Mouse (Mus musculus) kidney, postnatal 10 days (tissue): ENCODE data around the gene Nkiras2.
"Not testable (repeated sequence)": the region's sequence is repeated elsewhere in the genome, so short reads cannot be mapped to it uniquely, and the experiment has no call there.

ENCODE experiments used
- DNase-seq: peaks from one replicate; pipeline ENCODE4 v3.0.0; 2021; ENCODE audit warnings: mixed read lengths

Gene Nkiras2

DNA sequence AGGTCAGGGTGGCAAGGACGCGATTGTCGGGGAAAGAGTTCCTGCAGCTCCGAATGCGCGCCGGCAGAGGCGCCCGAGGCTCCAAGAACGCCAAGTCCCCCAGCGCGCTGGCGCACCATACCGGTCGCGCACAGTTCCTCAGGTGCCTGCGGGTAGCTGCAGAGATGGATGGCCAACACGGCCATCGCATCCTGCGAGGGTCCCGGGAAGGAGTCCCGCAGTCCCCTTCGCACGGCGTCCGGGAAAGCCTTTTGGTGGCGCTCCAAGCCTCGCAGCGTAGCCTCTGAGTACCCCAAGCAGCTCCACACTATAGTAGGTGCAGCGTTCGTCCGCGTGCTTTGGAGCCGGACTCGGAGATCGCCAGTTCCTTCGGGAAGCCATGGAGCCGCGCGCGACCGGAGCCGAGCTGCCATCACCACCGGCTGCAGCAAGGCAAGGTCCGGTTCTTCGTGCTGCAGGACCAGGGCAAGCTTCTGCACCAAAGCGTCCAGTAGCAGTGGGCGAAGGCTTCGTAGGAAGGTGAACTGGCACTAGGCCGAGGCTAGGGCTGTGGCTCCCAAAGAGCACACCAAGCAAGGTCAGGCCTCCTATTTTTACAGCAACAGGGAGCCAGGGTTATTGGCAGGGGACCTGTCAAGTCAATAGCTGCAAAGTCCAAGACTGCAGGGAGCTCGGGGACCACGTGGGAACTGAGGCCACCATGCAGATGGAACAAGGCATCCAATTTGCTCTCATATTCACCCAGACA is 21.3 kb downstream of the Nkiras2 start:
- DNase-seq = peak; percentile 59

GRCm38 (mm10) chr11:100643612-100644575 is 24.9 kb downstream of the Nkiras2 start:
- peak; percentile 28 for DNase-seq

- peak; percentile 75 for DNase-seq
These were observed 27.2 kb downstream of the Nkiras2 start for GRCm38 (mm10) chr11:100646265-100646664.

- DNase-seq = no peak
These were observed 29.4 kb downstream of the Nkiras2 start for GRCm38 (mm10) chr11:100648405-100648804.

DNA sequence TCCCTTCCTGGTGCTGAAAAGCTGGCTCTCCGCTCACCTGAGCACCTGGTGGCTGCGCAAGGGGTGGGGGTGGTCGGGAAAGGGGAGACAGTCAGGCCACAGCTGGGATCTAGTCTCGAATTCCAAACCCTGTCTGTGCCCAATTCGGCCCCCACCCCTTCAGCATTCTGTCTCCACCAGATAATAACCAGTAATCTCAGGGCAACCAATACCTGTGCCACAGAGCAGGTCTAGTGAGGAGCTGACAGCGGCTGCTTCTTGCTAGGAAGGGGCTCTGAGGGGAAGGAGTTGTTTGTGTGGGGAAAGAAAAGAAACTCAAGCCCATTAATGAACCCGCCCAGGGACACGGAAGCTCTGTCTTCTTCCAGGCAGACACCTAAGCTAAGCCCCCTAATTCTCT is 32.2 kb downstream of the Nkiras2 start:
- no peak for DNase-seq

DNA sequence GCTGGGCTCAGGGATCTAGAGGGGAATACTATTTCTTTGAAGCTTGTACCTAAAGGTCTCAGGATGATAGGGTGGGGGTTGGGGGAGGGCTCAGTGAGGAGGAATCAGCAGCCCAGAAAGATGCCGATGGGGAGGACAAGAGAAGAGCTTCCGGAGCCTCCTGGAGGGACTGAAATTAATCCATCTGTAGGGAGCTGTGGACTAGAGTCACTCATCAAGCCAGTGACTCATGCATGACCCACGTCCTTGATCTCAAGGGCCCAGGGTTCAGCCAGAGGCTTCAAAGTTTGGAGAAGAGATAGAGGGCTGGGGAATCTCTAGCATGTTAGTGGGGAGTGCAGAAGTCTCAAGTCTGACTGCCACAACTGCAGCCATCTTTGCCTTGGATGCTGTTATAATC is 32.7 kb downstream of the Nkiras2 start:
- no peak for DNase-seq

GRCm38 (mm10) chr11:100655589-100655988 is 36.5 kb downstream of the Nkiras2 start:
- DNase-seq = not testable (repeated sequence)

- DNase-seq = peak; percentile 24
These were observed 37.4 kb downstream of the Nkiras2 start for GRCm38 (mm10) chr11:100656458-100656857.

- no peak for DNase-seq
These were observed 40.8 kb downstream of the Nkiras2 start for GRCm38 (mm10) chr11:100659806-100660205.

DNA sequence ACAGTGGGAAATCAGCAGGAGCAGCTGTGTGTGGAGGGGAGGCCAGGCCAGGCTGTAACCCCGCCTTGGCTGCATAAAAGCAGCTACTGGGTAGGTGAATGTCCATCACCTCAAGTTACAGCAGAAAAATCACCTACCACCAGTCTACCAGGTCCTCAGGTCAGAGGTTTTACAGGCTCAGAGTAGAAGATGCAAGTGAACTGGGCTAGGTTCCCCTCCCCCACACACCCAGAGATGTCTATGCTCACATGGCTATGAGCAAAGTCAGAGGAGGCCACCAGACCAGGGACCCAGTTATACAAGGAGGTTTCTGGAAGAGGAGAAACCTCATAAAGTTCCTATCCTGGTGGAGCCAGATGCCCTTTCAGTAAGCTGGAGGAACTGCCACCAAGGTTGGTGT is 52.0 kb downstream of the Nkiras2 start:
- no peak for DNase-seq

DNA sequence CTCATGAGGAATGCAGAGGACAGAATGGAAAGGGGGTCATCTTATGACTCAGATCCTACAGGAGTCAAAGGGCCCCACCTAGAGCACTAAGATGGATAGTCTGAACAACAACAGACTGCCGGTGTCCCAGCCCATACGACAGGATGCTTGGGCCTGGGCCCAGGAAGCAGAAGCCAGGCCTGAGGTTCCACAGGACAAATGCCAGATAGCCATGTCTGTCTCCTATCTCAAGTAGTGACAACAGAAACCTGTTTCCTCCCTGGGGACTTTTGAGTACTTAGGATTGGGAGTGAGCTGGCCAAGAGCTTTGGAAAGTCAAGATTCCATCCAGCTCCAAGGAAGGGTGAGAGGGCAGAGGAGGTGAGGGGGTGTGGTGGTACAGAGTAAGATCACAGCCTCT is 52.9 kb downstream of the Nkiras2 start:
- no peak for DNase-seq

DNA sequence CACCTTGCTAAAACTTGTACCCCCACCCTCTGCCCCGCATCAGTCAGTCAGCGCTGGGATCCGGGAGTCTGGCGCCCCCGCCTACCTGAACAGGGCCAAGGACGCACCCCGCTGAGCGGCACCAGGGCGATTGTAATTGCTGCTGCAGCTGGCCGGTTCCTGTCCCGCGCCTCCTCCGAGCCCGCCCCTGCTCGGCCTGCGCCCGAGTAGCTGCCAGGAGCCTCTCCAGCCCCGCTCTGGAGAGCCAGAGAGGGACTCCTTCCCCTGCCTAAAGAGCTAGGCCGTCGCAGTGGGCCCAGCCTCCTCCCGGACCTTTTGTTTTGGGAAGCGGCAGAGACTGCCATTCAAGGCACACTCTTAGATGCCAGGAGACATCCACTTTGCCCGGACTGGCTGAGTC is 54.1 kb downstream of the Nkiras2 start:
- peak; percentile 59 for DNase-seq
